Mouse (Mus musculus): ENCODE results near the gene Palld. TPM values are rescaled to one million over a fixed set of nuclear protein-coding genes. Genes with fewer than 3 reads are reported as not detected.
A peak's percentile ranks its signal among the peaks of the same experiment; 100 is the strongest.

The Palld gene
- polyA plus RNA-seq, 1 experiment from 2014 or later = 5.5 TPM

DNA sequence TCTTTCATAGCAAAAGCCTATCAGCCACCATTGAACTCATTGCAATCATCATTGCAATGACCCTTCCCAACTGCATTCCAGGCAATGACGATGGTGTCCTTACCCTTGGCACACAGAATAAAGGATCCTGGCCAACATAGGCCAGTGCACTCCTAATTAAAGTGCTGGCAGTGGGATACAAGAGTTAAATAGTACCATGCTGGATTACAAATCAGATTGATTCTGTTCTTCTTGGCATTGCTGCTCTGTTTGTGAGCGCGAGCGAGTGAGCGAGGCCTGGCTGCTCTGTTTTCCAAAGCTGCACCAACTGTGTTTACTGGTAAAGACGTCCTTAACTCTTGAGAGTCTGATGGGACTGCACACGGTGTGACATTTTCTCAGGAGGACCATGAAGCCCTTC, 37.1 kb downstream of the Palld start:
- Histone ChIP-seq H3K9me3 (replicated peaks) (no peaks in the 10 kb centered on the region), H3K36me3 (replicated peaks) (no peaks in the 10 kb centered on the region), H3K4me1 (replicated peaks) (no peaks in the 10 kb centered on the region), H3K4me3 (replicated peaks) (no peak overlapping the region), H3K27me3 (no peaks in the 10 kb centered on the region), H3K27ac (replicated peaks) (no peak overlapping the region), H3K4me2 (no peak overlapping the region), H3K9ac (no peak overlapping the region)
- no peak for ATAC-seq (ENCODE audit: insufficient read depth)
- WGBS (ENCODE audit: insufficient replicate concordance) = 72% methylated on average over 7 of the region's 7 CpGs

DNA sequence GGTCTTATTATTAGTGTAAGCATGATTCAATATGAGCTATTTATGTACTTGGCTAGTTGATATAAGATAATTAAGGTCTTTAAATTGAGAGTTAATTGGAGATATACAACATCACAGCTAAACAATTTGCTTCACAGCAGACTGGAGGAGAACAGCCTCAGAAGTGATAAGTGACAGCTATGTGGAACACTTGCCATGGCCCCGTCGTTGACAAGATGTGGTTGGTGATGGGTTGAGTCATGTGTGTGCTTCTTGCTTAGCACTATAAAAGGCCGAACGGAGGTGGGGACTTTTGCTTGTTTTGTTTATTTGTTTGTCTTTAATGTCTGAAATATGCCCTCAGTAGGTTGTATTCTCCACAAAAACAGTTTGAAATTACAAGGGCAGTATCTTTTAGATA, 51.2 kb downstream of the Palld start:
- 50% methylated on average over 4 of the region's 4 CpGs for WGBS (ENCODE audit: insufficient replicate concordance)
- Histone ChIP-seq H3K27me3 (no peaks in the 10 kb centered on the region), H3K4me3 (replicated peaks) (no peak overlapping the region), H3K4me1 (replicated peaks) (no peaks in the 10 kb centered on the region), H3K27ac (replicated peaks) (no peak overlapping the region), H3K36me3 (replicated peaks) (no peaks in the 10 kb centered on the region), H3K9me3 (replicated peaks) (no peaks in the 10 kb centered on the region), H3K4me2 (no peak overlapping the region), H3K9ac (no peak overlapping the region)
- no peak for ATAC-seq (ENCODE audit: insufficient read depth)

DNA sequence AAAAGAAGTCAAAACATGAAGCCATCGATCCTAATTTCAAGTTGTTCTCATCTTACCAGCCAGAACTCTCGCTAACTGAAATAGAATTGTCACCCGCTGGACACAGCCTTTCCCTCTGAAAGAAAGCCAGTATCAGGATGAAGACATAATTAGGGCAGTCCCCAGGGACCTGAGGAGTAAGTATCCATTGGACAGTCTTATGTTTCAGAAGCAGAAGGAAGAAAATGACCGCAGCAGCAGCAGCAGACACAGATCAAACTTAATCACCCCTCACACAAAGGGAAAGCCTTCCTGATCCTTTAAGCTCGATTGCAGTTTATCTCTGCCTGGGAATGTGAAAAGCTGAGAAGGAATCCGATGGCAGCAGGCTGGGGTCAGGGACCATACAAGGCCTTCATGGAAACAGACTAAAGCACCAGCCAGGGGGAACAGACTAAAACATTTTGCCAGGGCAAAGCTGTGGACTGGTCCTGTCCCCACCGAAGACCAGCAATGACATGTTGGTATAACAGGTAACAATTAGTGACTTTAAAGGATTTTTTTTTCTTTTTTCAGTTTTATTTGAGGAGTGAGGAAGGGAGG, 53.8 kb downstream of the Palld start:
- Histone ChIP-seq H3K27me3 (no peaks in the 10 kb centered on the region), H3K4me1 (replicated peaks) (no peaks in the 10 kb centered on the region), H3K36me3 (replicated peaks) (no peaks in the 10 kb centered on the region), H3K27ac (replicated peaks) (no peak overlapping the region), H3K9ac (no peak overlapping the region), H3K4me2 (no peak overlapping the region), H3K4me3 (replicated peaks) (no peak overlapping the region), H3K9me3 (replicated peaks) (no peaks in the 10 kb centered on the region)
- no peak for ATAC-seq (ENCODE audit: insufficient read depth)
- WGBS (ENCODE audit: insufficient replicate concordance) = 50% methylated on average over 7 of the region's 7 CpGs

DNA sequence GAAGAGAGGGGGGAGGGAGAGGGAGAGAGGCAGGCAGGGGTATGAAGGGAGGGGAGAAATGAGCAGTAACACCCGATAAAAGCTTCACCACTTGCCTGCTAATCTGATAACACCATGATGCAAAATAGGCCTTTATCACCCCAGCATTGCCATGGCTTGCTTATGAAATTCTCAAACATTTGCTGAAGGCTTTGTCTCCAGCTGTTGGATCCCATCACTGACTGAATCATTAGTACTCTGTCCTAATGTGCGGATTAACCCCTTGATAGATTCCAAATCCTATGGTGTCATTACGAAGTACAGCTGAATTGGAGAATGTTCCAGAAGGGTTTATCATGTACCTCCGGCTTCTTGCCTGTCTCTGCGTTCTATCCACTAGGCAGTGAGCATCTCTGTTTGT, 55.0 kb downstream of the Palld start:
- no peak overlapping the region for H3K4me2 ChIP-seq
- H3K4me3 ChIP-seq (replicated peaks) = no peak overlapping the region
- H3K36me3 ChIP-seq (replicated peaks) = no peaks in the 10 kb centered on the region
- WGBS (ENCODE audit: insufficient replicate concordance) = 65% methylated on average over 5 of the region's 5 CpGs
- no peak overlapping the region for H3K9ac ChIP-seq
- H3K4me1 ChIP-seq (replicated peaks) = no peaks in the 10 kb centered on the region
- H3K27me3 ChIP-seq = no peaks in the 10 kb centered on the region
- no peak for ATAC-seq (ENCODE audit: insufficient read depth)
- no peak overlapping the region for H3K27ac ChIP-seq (replicated peaks)
- H3K9me3 ChIP-seq (replicated peaks) = no peaks in the 10 kb centered on the region

DNA sequence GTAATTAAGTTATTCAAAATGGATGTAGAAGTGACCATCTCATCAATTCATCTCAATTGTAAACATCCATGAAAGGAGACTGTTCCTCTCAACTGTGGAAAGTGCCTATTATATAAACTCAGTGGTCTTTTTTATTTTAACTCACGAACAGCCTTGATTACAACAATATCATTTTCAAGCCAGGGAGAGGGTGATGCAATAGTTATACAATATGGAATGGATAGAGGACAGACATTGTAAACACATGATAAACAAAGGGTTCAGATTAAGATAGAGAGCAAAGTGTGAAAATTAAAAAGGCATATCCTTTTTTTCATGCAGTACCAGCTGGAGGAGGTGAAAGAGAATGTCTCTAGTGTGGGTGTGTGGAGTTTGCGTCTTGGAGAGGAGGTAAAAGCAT, 57.5 kb downstream of the Palld start:
- Histone ChIP-seq H3K4me2 (no peak overlapping the region), H3K27ac (replicated peaks) (no peak overlapping the region), H3K9ac (no peak overlapping the region), H3K36me3 (replicated peaks) (no peaks in the 10 kb centered on the region), H3K4me1 (replicated peaks) (no peaks in the 10 kb centered on the region), H3K4me3 (replicated peaks) (no peak overlapping the region), H3K9me3 (replicated peaks) (no peaks in the 10 kb centered on the region), H3K27me3 (no peaks in the 10 kb centered on the region)
- no peak for ATAC-seq (ENCODE audit: insufficient read depth)
- 70% methylated on average over 2 of the region's 2 CpGs for WGBS (ENCODE audit: insufficient replicate concordance)

DNA sequence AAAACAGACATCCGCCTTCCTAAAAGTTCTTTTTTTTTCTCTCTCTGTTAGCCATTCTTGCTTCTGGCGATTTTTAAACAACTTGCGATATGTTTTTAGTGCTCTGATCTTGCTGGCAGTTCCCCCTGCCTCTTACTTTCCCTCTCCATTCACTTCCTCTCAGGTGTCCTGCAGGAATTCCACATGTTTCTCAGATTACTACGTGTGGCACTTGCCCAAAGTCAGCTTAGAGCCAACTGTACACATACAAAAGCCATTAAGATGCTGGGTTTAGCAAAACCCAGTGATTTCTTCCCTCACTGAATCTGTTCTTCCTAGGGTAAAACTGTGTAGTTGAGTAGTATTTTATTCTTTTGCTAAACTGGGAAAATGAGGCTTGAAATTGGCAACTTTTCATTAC, 57.9 kb downstream of the Palld start:
- H3K9me3 ChIP-seq (replicated peaks) = no peaks in the 10 kb centered on the region
- H3K4me2 ChIP-seq = no peak overlapping the region
- 74% methylated on average over 4 of the region's 4 CpGs for WGBS (ENCODE audit: insufficient replicate concordance)
- H3K36me3 ChIP-seq (replicated peaks) = no peaks in the 10 kb centered on the region
- no peak overlapping the region for H3K4me3 ChIP-seq (replicated peaks)
- no peaks in the 10 kb centered on the region for H3K4me1 ChIP-seq (replicated peaks)
- H3K27ac ChIP-seq (replicated peaks) = no peak overlapping the region
- no peak for ATAC-seq (ENCODE audit: insufficient read depth)
- H3K27me3 ChIP-seq = no peaks in the 10 kb centered on the region
- no peak overlapping the region for H3K9ac ChIP-seq

DNA sequence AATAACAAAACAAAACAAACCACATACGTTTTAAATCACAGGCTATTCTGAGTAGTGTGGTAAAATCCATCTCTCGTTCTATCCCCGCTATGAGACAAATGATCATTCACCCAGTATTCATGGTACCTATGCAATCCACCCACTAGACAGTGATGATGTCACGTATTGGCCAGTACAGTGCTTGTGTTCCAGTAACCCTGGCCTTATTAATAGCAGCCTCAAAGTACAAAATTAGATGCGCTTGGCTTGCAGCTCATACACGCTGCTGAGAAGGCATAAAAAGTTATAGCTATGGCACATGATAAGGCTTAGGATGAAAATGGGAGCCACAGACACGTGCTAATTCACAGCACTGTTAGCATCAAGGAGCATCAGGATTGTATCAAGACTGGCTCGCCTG, 58.7 kb downstream of the Palld start:
- 61% methylated on average over 8 of the region's 8 CpGs for WGBS (ENCODE audit: insufficient replicate concordance)
- Histone ChIP-seq H3K4me1 (replicated peaks) (no peaks in the 10 kb centered on the region), H3K4me3 (replicated peaks) (no peak overlapping the region), H3K9ac (no peak overlapping the region), H3K36me3 (replicated peaks) (no peaks in the 10 kb centered on the region), H3K9me3 (replicated peaks) (no peaks in the 10 kb centered on the region), H3K27me3 (no peaks in the 10 kb centered on the region), H3K4me2 (no peak overlapping the region), H3K27ac (replicated peaks) (no peak overlapping the region)
- ATAC-seq (ENCODE audit: insufficient read depth) = no peak

DNA sequence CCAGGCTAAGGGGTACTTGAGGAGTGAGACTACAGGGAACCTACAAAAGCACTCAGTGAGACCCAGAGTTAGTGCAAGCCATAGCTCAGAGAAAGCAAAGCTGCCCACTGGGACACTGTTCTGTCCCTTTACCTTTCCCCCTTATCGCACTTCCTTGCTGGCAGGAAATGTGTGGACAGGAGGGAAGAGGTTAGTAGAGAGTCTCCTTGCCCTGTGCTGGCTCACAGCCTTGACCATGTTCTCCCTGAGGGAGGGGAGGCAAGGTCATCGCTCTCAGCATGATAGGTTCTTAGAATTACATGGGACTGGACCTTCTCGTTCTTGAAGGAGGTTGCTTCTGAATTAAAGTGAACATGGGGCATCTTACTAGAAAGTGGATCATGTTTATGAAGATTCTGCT, 69.3 kb downstream of the Palld start:
- no peak overlapping the region for H3K4me3 ChIP-seq (replicated peaks)
- H3K27ac ChIP-seq (replicated peaks) = no peak overlapping the region
- 64% methylated on average over 3 of the region's 3 CpGs for WGBS (ENCODE audit: insufficient replicate concordance)
- no peak overlapping the region for H3K9ac ChIP-seq
- H3K9me3 ChIP-seq (replicated peaks) = no peaks in the 10 kb centered on the region
- H3K36me3 ChIP-seq (replicated peaks) = no peaks in the 10 kb centered on the region
- no peak overlapping the region for H3K4me2 ChIP-seq
- no peaks in the 10 kb centered on the region for H3K4me1 ChIP-seq (replicated peaks)
- H3K27me3 ChIP-seq = no peaks in the 10 kb centered on the region
- no peak for ATAC-seq (ENCODE audit: insufficient read depth)

DNA sequence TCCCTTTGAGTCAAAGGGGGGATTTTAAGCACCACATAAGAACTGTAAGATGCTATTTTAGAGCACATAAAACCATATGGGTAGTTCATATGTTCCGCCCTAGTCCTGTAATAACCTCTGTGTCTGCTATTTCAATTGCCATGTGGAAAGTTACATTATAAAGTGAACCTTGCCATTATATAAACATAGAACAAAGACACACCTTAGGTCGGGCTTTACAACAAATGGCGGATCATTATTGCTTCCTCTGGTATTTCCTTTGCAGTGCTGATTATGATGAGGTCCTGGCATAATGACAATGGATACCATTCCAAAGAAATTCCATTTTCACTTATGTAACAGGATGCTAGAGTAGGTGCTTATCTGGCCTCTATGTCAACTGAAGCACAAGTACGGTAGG, 70.5 kb downstream of the Palld start:
- 55% methylated on average over 4 of the region's 4 CpGs for WGBS (ENCODE audit: insufficient replicate concordance)
- Histone ChIP-seq H3K9me3 (replicated peaks) (no peaks in the 10 kb centered on the region), H3K9ac (no peak overlapping the region), H3K27me3 (no peaks in the 10 kb centered on the region), H3K4me1 (replicated peaks) (no peaks in the 10 kb centered on the region), H3K36me3 (replicated peaks) (no peaks in the 10 kb centered on the region), H3K4me3 (replicated peaks) (no peak overlapping the region), H3K27ac (replicated peaks) (no peak overlapping the region), H3K4me2 (no peak overlapping the region)
- no peak for ATAC-seq (ENCODE audit: insufficient read depth)

DNA sequence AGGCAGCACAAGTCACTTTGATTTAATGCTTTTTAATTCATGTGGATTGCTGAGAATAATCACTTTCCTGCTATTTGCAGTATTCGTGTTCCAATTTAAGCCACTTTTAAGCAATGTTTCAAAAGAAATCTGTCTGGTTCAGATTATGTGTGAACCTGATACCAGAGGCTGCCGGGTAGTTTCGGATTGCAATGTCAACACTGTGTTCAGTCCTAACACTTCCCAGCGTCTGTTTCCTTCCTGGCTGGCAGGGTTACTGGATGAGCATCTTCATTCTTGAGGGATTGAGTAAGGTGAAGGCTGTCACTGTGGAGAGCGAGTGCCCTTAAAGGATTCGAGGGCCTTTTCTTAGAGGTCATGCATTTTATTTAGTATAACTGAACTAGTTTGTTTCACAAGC, 71.7 kb downstream of the Palld start:
- H3K4me2 ChIP-seq = no peak overlapping the region
- H3K9ac ChIP-seq = no peak overlapping the region
- H3K27ac ChIP-seq (replicated peaks) = no peak overlapping the region
- H3K4me1 ChIP-seq (replicated peaks) = no peaks in the 10 kb centered on the region
- no peaks in the 10 kb centered on the region for H3K9me3 ChIP-seq (replicated peaks)
- H3K4me3 ChIP-seq (replicated peaks) = no peak overlapping the region
- WGBS (ENCODE audit: insufficient replicate concordance) = 36% methylated on average over 6 of the region's 6 CpGs
- H3K27me3 ChIP-seq = no peaks in the 10 kb centered on the region
- H3K36me3 ChIP-seq (replicated peaks) = no peaks in the 10 kb centered on the region
- ATAC-seq (ENCODE audit: insufficient read depth) = no peak

DNA sequence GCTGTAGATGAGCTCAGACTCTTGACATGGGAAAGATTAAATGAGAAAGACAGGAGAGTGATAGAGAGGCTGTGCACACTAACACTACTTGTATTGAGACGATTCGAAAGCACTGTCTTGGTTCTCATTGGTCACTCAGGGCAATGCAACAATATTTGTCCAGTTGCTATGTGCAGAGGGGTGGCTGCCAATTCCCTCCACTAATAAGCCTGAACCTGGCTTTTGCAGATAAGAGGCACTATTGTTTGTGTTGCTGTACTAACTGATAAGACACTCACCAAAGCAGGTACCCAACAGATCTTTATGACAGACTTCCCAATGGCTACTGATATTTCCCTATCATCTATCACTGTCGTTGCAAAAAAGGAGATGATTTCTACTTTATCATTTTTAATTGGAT, 77.9 kb downstream of the Palld start:
- Histone ChIP-seq H3K4me1 (replicated peaks) (no peaks in the 10 kb centered on the region), H3K4me2 (no peak overlapping the region), H3K9me3 (replicated peaks) (no peaks in the 10 kb centered on the region), H3K36me3 (replicated peaks) (no peaks in the 10 kb centered on the region), H3K4me3 (replicated peaks) (no peak overlapping the region), H3K9ac (no peak overlapping the region), H3K27me3 (no peaks in the 10 kb centered on the region), H3K27ac (replicated peaks) (no peak overlapping the region)
- WGBS (ENCODE audit: insufficient replicate concordance) = 21% methylated on average over 3 of the region's 3 CpGs
- ATAC-seq (ENCODE audit: insufficient read depth) = peak; percentile 37; the same call in 1 of the 2 replicates

DNA sequence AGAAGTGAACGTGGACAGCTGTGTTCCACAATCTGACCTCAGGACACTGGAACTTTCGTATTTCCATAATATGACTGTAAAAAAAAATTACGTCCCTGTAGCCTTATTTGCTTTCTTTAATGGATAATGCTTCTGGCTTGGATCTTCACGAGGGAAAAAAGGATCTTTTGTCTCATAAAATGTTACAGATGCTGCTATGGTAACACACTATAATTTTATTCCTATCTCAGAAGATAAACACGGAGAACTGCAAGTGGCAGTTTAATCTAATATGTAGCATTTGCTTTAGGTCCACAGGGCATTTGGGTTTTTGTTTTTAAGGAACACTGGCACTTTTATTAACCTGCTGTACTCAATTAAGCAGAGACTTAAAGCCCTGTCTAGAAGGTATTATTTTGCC, 79.3 kb downstream of the Palld start:
- ATAC-seq (ENCODE audit: insufficient read depth) = no peak
- Histone ChIP-seq H3K4me2 (no peak overlapping the region), H3K9ac (no peak overlapping the region), H3K27ac (replicated peaks) (no peak overlapping the region), H3K27me3 (no peaks in the 10 kb centered on the region), H3K4me1 (replicated peaks) (no peaks in the 10 kb centered on the region), H3K9me3 (replicated peaks) (no peaks in the 10 kb centered on the region), H3K4me3 (replicated peaks) (no peak overlapping the region), H3K36me3 (replicated peaks) (no peaks in the 10 kb centered on the region)
- 54% methylated on average over 5 of the region's 5 CpGs for WGBS (ENCODE audit: insufficient replicate concordance)

Data from liver, embryonic 15.5 days (tissue).